Mouse (Mus musculus): ENCODE data around the gene Wnt7a.

Wnt7a gene

DNA sequence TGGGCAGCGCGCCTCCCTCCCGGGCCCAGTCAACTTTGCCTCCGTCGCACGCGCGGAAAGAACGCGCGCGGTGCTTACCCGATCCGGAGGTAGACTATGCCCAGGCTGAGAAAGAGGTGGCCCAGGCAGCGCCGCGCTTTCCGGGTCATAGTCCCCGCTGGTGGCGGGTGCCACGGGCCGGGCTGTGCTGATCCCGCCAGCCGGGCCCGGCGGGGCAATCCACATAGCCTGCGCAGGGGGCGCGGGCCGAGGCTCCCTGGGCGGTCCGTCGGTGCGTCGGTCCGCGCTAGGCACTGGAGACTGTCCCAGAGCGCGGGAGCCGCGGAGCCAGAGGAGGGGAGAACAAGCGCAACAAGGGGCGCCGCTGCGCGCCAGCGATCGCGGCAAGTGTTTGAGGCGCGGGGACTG, at the start of gene Wnt7a:
Gene Wnt7a, minus strand, starts transcription at position 403 of the 408 bp plus-strand sequence.
- no peak for ATAC-seq (ENCODE audit: low TSS enrichment)

- no peak for ATAC-seq (ENCODE audit: low TSS enrichment)
These were observed 48.3 kb upstream of the Wnt7a start for GRCm38 (mm10) chr6:91459471-91459870.

GRCm38 (mm10) chr6:91454546-91454945, 43.4 kb upstream of the Wnt7a start:
- no peak for ATAC-seq (ENCODE audit: low TSS enrichment)

GRCm38 (mm10) chr6:91452056-91452455, 40.9 kb upstream of the Wnt7a start:
- no peak for ATAC-seq (ENCODE audit: low TSS enrichment)

GRCm38 (mm10) chr6:91449472-91450225, 38.5 kb upstream of the Wnt7a start:
- no peak for ATAC-seq (ENCODE audit: low TSS enrichment)

DNA sequence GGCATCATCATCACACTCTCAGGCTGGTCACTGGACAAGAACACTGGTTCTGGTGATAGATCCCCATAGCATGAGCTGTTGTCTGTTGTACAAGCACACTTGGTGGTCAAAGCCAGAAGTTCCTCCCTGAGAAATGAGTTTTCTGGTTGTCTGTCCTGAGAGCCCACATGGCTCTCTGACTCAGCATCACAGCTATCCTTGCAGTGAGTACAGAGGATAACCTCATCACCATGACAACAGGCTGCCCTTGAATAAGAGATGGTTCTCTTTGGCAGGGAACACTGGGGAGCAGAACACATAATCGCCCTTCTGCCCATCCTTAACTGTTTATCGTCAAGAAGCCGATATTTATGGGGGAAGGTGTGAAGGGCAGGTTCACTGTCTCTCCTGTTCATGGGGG, 34.2 kb upstream of the Wnt7a start:
- ATAC-seq (ENCODE audit: low TSS enrichment): no peak

- ATAC-seq (ENCODE audit: low TSS enrichment): peak; percentile 66
These were observed 30.0 kb upstream of the Wnt7a start for GRCm38 (mm10) chr6:91441145-91441662.

DNA sequence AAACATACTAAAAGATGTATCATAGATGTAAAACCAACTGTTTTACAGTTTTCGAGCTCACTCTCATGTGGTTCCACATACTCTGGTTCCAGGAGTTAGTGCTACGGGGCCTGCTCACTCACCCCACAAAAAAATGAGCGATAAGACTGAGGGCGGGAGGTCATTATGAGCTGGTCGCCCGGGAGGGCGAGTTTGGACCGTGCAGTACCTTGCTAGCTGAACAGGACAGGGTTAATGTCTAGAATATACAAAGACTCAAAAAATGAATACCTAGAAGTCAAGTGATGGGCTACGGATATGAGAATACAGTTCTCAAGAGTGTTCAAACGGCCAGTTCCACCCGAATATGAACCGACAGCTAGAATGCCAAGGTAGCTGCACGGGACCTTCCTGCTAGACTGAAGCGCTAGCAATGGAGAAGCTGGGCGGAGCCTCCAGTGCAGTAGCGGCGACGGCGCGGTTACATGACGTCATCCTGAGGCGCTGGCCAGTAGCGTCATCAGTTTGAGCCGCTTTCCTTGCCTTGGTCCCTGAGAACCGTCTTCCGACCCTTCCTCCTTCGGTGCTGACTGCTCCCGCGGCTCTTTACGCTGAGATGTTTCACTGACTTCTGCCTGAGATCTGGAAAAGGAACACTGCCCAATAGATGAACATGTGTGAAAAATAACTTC, 29.4 kb upstream of the Wnt7a start:
- ATAC-seq (ENCODE audit: low TSS enrichment): peak; percentile 98

DNA sequence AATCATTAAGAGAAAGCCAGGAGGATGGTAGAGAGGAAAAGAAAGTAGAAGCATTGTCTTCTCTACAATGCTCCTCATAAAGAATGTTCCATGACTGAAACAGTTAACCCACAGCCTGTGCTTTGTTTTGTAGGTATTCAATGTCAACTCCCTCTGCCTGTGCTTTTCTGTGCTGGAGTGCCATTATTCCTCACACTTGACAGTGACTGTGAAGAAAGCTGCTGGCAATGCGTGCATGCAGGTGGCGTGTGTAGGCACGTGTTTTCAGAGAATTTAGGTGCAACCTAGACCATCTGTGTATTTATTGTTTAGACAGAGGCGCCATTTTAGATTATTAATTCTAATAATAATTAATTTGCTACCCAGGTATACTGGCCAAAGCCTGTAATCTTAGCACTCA, 13.0 kb upstream of the Wnt7a start:
- no peak for ATAC-seq (ENCODE audit: low TSS enrichment)

GRCm38 (mm10) chr6:91421629-91422028, 10.5 kb upstream of the Wnt7a start:
- no peak for ATAC-seq (ENCODE audit: low TSS enrichment)

- no peak for ATAC-seq (ENCODE audit: low TSS enrichment)
These were observed 6.2 kb upstream of the Wnt7a start for GRCm38 (mm10) chr6:91417291-91417845.

DNA sequence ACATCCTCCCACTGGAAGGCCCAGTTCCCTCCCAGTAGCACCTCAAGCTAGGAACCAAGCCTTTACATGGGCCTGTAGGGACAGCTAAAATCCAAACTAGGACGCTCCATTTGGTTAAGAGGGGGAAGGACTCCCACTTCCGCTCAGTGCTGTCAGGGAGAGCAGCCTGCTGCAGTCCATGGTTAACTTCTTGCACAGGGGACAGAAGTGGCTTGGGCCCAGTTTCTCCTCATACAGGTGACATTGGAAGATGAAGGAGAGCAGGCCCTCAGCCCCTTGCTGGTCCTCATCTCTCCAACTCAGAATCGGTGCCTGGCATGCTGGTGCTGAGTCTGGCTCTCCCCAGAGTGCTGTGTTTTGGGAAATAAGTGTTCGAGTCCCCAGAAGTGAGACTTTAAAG, 5.0 kb upstream of the Wnt7a start:
- no peak for ATAC-seq (ENCODE audit: low TSS enrichment)

DNA sequence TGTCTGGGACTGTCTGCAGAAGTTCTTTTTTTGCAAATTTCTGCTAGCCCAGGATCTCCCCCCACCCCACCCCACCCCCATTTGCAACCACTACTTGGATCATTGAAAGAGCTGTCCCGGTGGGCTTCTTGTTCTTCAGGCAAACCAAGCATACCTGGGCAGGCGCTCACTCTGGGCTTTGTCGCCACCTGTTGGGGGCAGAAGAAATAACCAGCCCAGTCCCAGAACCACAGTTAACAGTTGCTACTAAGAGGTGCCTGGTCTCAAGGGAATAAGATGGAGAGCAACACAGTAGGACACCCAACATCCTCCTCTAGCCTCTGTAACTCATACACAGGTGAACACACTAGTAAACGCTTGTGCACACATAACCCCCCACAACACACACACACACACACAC, 3.7 kb upstream of the Wnt7a start:
- 0 out of 2 replicates have a peak, but pooled peaks have one; percentile 77 for ATAC-seq (ENCODE audit: low TSS enrichment)

GRCm38 (mm10) chr6:91411369-91411981, 312 bp upstream of the Wnt7a start:
- ATAC-seq (ENCODE audit: low TSS enrichment): peak; percentile 53

- no peak for ATAC-seq (ENCODE audit: low TSS enrichment)
These were observed 889 bp downstream of the Wnt7a start for GRCm38 (mm10) chr6:91410168-91410780.

GRCm38 (mm10) chr6:91409448-91410167, 1.6 kb downstream of the Wnt7a start:
- ATAC-seq (ENCODE audit: low TSS enrichment): no peak

- no peak for ATAC-seq (ENCODE audit: low TSS enrichment)
These were observed 2.5 kb downstream of the Wnt7a start for GRCm38 (mm10) chr6:91408616-91409015.

DNA sequence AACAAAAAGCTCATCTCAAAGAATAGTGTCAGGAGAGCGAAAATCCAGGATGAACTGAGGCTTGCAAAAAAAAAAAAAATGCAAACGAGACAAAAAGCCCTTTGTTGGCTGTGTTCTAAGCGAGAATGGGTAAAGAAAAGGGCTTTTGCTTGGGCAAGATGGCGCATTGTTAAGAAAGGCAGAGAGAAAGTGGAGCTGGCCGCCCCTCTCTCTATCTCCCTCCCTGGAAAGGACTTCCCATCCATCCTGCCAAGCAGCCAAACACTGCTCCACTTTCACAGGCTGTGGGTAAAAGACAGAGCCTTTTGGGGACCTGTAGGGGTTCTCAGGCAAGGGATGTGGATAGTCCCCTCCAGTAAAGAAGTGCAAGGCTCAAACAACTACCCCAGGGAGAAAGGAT, 9.6 kb downstream of the Wnt7a start:
- ATAC-seq (ENCODE audit: low TSS enrichment): no peak

DNA sequence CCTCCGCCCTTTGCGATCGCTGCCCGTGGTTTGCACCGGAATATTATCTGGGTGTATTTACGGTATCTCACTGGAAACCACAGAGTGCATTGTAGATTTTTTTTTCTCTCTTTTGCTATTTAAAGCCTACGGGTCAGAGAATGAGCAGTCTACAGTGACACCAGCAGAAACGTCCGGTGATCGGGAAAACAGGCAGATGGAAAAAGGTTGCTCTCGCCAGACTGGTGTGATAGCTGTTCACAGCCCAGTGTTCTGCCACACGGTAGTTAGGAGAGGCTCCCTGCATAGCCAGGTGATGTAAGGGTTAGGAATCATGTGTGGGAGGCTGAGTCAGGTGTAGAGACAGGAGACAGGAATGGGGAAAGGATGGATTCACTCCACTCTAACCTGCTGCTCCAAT, 10.6 kb downstream of the Wnt7a start:
- ATAC-seq (ENCODE audit: low TSS enrichment): no peak

- no peak for ATAC-seq (ENCODE audit: low TSS enrichment)
These were observed 18.5 kb downstream of the Wnt7a start for GRCm38 (mm10) chr6:91392475-91393174.

DNA sequence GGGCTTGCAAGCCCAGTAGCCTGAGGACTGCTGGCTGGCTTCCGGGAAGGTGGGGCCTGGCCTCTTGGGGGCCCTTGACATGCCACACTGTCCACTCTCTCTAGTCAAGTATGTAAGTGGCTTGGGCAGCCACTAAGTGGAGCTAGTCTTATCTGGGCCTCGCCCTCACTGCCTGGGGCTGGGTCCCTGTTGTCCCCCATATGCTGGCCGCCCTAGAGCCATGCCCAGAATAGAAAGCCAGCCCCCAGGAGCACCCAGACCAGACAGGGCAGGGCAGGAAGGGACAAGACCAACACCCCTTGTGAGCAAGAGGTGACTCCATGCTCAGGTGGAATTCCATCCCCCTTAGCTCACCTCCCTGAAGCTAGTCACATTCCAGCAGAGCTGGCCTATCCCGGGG, 22.0 kb downstream of the Wnt7a start:
- ATAC-seq (ENCODE audit: low TSS enrichment): no peak
